10 mouse cellular contexts compared by ENCODE assay signal in the genomic region with DNA sequence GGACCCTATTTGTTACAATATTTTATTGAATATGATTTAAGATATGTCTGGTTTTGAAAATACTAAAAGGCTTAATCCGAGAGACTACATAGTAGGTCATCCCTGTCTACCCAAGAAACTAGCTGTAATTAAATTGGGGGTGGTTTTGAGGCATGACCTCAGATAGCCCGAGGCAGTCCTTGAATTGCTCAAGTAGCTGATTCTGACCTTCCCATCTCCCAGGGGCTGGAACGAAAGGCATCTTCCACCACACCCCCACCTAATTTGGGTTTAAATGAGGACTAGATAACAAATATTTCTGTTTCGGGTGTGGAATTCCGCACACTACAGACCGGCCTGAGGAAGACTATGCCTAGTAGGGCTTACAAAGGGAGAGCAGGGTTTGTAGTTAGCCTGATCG. TPM values are rescaled to one million over a fixed set of nuclear protein-coding genes. Genes with fewer than 3 reads are reported as not detected.
A peak's percentile ranks its signal among the peaks of the same experiment; 100 is the strongest.
DNase-seq lines count a peak whose midpoint lies in the region; ATAC-seq and TF ChIP-seq lines count a peak whose summit lies in the region.
"Had no signal": no experiment of that assay in that cellular context is flagged by ENCODE, and none has a peak within 500 bp of the region (broad histone marks: within the 10 kb centered on the region; RNA-seq: fewer than 3 reads in every experiment).

No protein-coding gene starts in this region.

- H3K9ac ChIP-seq in kidney, embryonic 16.5 days (replicated peaks; ENCODE audit: low read length), result peak overlapping the region; percentile 100; the same call in 1 of the 2 replicates
- H3K9ac ChIP-seq in hindbrain, embryonic 16.5 days (ENCODE audit: low read depth, low read length), result no peak overlapping the region

- H3K4me2 ChIP-seq in kidney, embryonic 16.5 days (replicated peaks; ENCODE audit: low read depth, low read length), result peak overlapping the region; percentile 67
- H3K4me2 ChIP-seq in hindbrain, embryonic 16.5 days (ENCODE audit: low read length), result peak overlapping the region; percentile 87
- peak overlapping the region; percentile 71 for H3K4me2 ChIP-seq in myocyte (ENCODE audit: low read depth)

- whole genome bisulfite sequencing in kidney, embryonic 16.5 days, result 59% methylated on average over 7 of the region's 7 CpGs
- 61% methylated on average over 7 of the region's 7 CpGs for WGBS in hindbrain, embryonic 16.5 days

- TF ChIP-seq POLR2A in myocyte (IDR thresholded peaks at IDR 0.05; ENCODE audit: insufficient read length, low read depth), result no peak

- peak overlapping the region; percentile 88 for H3ac ChIP-seq in myocyte (ENCODE audit: control insufficient read depth, insufficient read length)

- no peak for DNase-seq in kidney, postnatal 4 days
- DNase-seq in embryo, embryonic 10.5 days (ENCODE audit: low spot score), result peak; percentile 21
- DNase-seq in left cerebral cortex, adult 18-20 months (ENCODE audit: low spot score in 2 of 2), result no peak
- DNase-seq in right cerebral cortex, postnatal 25 days, result no peak
- DNase-seq in layer of hippocampus, postnatal 14 days (ENCODE audit: low spot score in 2 of 2), result no peak
- DNase-seq: layer of hippocampus, adult 9-11 months; thymus, postnatal 4 days had no signal

- H3K4me3 ChIP-seq in kidney, embryonic 16.5 days (ENCODE audit: low read length), result peak overlapping the region; percentile 99
- H3K4me3 ChIP-seq in hindbrain, embryonic 16.5 days (ENCODE audit: low read length), result peak overlapping the region; percentile 98; the same call in 1 of the 2 replicates
- peak overlapping the region; percentile 32 for H3K4me3 ChIP-seq in myocyte

- no peaks in the 10 kb centered on the region for H3K9me3 ChIP-seq in kidney, embryonic 16.5 days (ENCODE audit: low read length)
- H3K9me3 ChIP-seq in hindbrain, embryonic 16.5 days (ENCODE audit: control insufficient read depth, low read length), result no peaks in the 10 kb centered on the region

- no peaks in the 10 kb centered on the region for H3K27me3 ChIP-seq in kidney, embryonic 16.5 days (ENCODE audit: insufficient read depth, low read length)
- no peaks in the 10 kb centered on the region for H3K27me3 ChIP-seq in hindbrain, embryonic 16.5 days (replicated peaks; ENCODE audit: control insufficient read depth, insufficient read depth, low read length)
- no peaks in the 10 kb centered on the region for H3K27me3 ChIP-seq in myocyte (ENCODE audit: control insufficient read depth, insufficient read depth, insufficient read length)

- peaks cover 23% of the 10 kb centered on the region for H3K4me1 ChIP-seq in kidney, embryonic 16.5 days (ENCODE audit: insufficient read depth, low read length)
- H3K4me1 ChIP-seq in hindbrain, embryonic 16.5 days (ENCODE audit: control insufficient read depth, insufficient read depth, low read depth, low read length), result peaks cover 17% of the 10 kb centered on the region

- ATAC-seq in kidney, embryonic 16.5 days (ENCODE audit: low FRiP score, low TSS enrichment), result no peak
- no peak for ATAC-seq in hindbrain, embryonic 16.5 days

- H3K27ac ChIP-seq in kidney, embryonic 16.5 days (ENCODE audit: low read length), result no peak overlapping the region; the same call in 1 of the 2 replicates
- H3K27ac ChIP-seq in hindbrain, embryonic 16.5 days (ENCODE audit: low read depth, low read length), result no peak overlapping the region

- peaks cover 28% of the 10 kb centered on the region for H3K79me2 ChIP-seq in myocyte (ENCODE audit: control insufficient read depth, insufficient read depth)

- no peaks in the 10 kb centered on the region for H3K36me3 ChIP-seq in kidney, embryonic 16.5 days (ENCODE audit: insufficient read depth, low read length)
- no peaks in the 10 kb centered on the region for H3K36me3 ChIP-seq in hindbrain, embryonic 16.5 days (ENCODE audit: control insufficient read depth, insufficient read depth, low read length)
- no peaks in the 10 kb centered on the region for H3K36me3 ChIP-seq in myocyte (ENCODE audit: control insufficient read depth, insufficient read depth)

TF ChIP-seq in myocyte, 11 proteins besides CTCF, POLR2A, EP300 and RAD21:
- TF ChIP-seq TCF3 (IDR thresholded peaks at IDR 0.05; ENCODE audit: insufficient read length, low read depth), result no peak
- no peak for TF ChIP-seq E2F4 (IDR thresholded peaks at IDR 0.05; ENCODE audit: insufficient read depth)
- TF ChIP-seq USF1 (IDR thresholded peaks at IDR 0.05; ENCODE audit: low read depth), result no peak
- no peak for TF ChIP-seq POLR2AphosphoS2 (IDR thresholded peaks at IDR 0.05; ENCODE audit: insufficient read length, low read depth)
- no peak for TF ChIP-seq MYOD1 (IDR thresholded peaks at IDR 0.05; ENCODE audit: control insufficient read depth in 1 of 3, insufficient read length in 2 of 3, low read depth in 2 of 3)
- TF ChIP-seq CEBPB (IDR thresholded peaks at IDR 0.05; ENCODE audit: insufficient read depth, poor library complexity, severe bottlenecking), result no peak
- TF ChIP-seq MAX (IDR thresholded peaks at IDR 0.05; ENCODE audit: low read depth), result no peak
- no peak for TF ChIP-seq SRF (IDR thresholded peaks at IDR 0.05; ENCODE audit: control insufficient read depth, insufficient read length, low read depth)
- TF ChIP-seq TCF12 (IDR thresholded peaks at IDR 0.05; ENCODE audit: insufficient read depth, poor library complexity, severe bottlenecking), result no peak
- no peak for TF ChIP-seq MYOG (IDR thresholded peaks at IDR 0.05; ENCODE audit: control insufficient read depth in 1 of 3, insufficient read depth in 1 of 3, insufficient read length in 2 of 3, low read depth in 2 of 3)
- TF ChIP-seq REST (IDR thresholded peaks at IDR 0.05; ENCODE audit: insufficient read depth, insufficient read length), result no peak

RNA-seq across cellular contexts. Expression of a gene that starts 1.2 kb away (rescaled TPM):
- polyA plus RNA-seq in kidney, embryonic 16.5 days (2015; fragmentation: Nextera tagmentation; extraction: Ambion mirVana), result 28.0 and 28.9 TPM in 2 replicates
- 28.9 and 30.2 TPM in 2 replicates for polyA plus RNA-seq in hindbrain, embryonic 16.5 days (2015; fragmentation: Nextera tagmentation; extraction: Ambion mirVana)
- polyA plus RNA-seq in myocyte (2012; fragmentation: generic; extraction: Trizol), result 110 TPM
- 10 to 100 TPM; 74.5 to 74.7 TPM for total RNA-seq in left cerebral cortex, adult 18-20 months (2021)
- 10 to 100 TPM; 58.6 to 63.0 TPM for total RNA-seq in layer of hippocampus, postnatal 14 days (2021)

RNA-seq across cellular contexts. Expression of a gene that starts 57.6 kb away (rescaled TPM):
- 1,506 and 1,750 TPM in 2 replicates for polyA plus RNA-seq in kidney, embryonic 16.5 days (2015; fragmentation: Nextera tagmentation; extraction: Ambion mirVana)
- 3,926 and 4,269 TPM in 2 replicates for polyA plus RNA-seq in hindbrain, embryonic 16.5 days (2015; fragmentation: Nextera tagmentation; extraction: Ambion mirVana)
- 6,677 TPM for polyA plus RNA-seq in myocyte (2012; fragmentation: generic; extraction: Trizol)
- total RNA-seq in left cerebral cortex, adult 18-20 months (2021), result 100 to 1,000 TPM; 420 to 461 TPM
- 100 to 1,000 TPM; 787 to 793 TPM for total RNA-seq in layer of hippocampus, postnatal 14 days (2021)

Comparison
In these comparisons a context has a peak if more than half of its experiments do, and no peak if none do; other contexts are left out.
1. H3K4me3 ChIP-seq: peak in every context shown above with its lines; median percentile 99 in kidney, embryonic 16.5 days; 98 in hindbrain, embryonic 16.5 days; 32 in myocyte.